Mouse (Mus musculus) mesoderm, embryonic 11.5 days (tissue): ENCODE data around the gene Rnf220.

Experiments used
- DNase-seq: peaks from one replicate; pipeline ENCODE4 v3.0.0-alpha.2; 2012; ENCODE audit warnings: low read depth, low spot score

Rnf220 gene

GRCm38 (mm10) chr4:117225250-117225649 is 271.6 kb downstream of the Rnf220 start:
- no peak for DNase-seq

GRCm38 (mm10) chr4:117224122-117224521 is 272.7 kb downstream of the Rnf220 start:
- no peak for DNase-seq

- no peak for DNase-seq
These were observed 273.9 kb downstream of the Rnf220 start for GRCm38 (mm10) chr4:117223001-117223400.

- DNase-seq, result no peak
These were observed 275.0 kb downstream of the Rnf220 start for GRCm38 (mm10) chr4:117221836-117222235.
